Mouse (Mus musculus) mature B cell (primary cell): Measurements from ENCODE around the gene Slc10a7.
"Not testable (repeated sequence)": the region's sequence is repeated elsewhere in the genome, so short reads cannot be mapped to it uniquely, and the experiment has no call there.

Experiments used
- in situ Hi-C: fragments of 300-500 bp; cut with MboI; formaldehyde crosslinking; loops from 2 replicates; pipeline ENCODE4 v1.14.3; 2019

Gene Slc10a7

GRCm38 (mm10) chr8:78545153-78545817 lies 36.1 kb downstream of the Slc10a7 start:
- in situ Hi-C loops: not testable (repeated sequence)

GRCm38 (mm10) chr8:78549971-78550751 lies 41.0 kb downstream of the Slc10a7 start:
- in situ Hi-C loops: no loop called here

GRCm38 (mm10) chr8:78550752-78551134 lies 41.6 kb downstream of the Slc10a7 start:
- in situ Hi-C loops: no loop called here

- in situ Hi-C loops: no loop called here
These were observed 46.7 kb downstream of the Slc10a7 start for GRCm38 (mm10) chr8:78555817-78556216.

- in situ Hi-C loops: no loop called here
These were observed 47.8 kb downstream of the Slc10a7 start for GRCm38 (mm10) chr8:78556773-78557434.

- in situ Hi-C loops: no loop called here
These were observed 52.5 kb downstream of the Slc10a7 start for GRCm38 (mm10) chr8:78561620-78562019.

GRCm38 (mm10) chr8:78563466-78564058 lies 54.4 kb downstream of the Slc10a7 start:
- in situ Hi-C loops: no loop called here

GRCm38 (mm10) chr8:78564200-78564599 lies 55.1 kb downstream of the Slc10a7 start:
- in situ Hi-C loops: no loop called here

- in situ Hi-C loops: no loop called here
These were observed 59.0 kb downstream of the Slc10a7 start for GRCm38 (mm10) chr8:78568196-78568595.

- in situ Hi-C loops: no loop called here
These were observed 62.4 kb downstream of the Slc10a7 start for GRCm38 (mm10) chr8:78571528-78571927.

- in situ Hi-C loops: no loop called here
These were observed 65.1 kb downstream of the Slc10a7 start for GRCm38 (mm10) chr8:78574207-78574606.

- in situ Hi-C loops: no loop called here
These were observed 68.4 kb downstream of the Slc10a7 start for GRCm38 (mm10) chr8:78577569-78577968.

- in situ Hi-C loops: no loop called here
These were observed 68.9 kb downstream of the Slc10a7 start for GRCm38 (mm10) chr8:78578036-78578435.

- in situ Hi-C loops: no loop called here
These were observed 75.0 kb downstream of the Slc10a7 start for GRCm38 (mm10) chr8:78584011-78584776.

- in situ Hi-C loops: no loop called here
These were observed 75.7 kb downstream of the Slc10a7 start for GRCm38 (mm10) chr8:78584863-78585262.

- in situ Hi-C loops: no loop called here
These were observed 86.3 kb downstream of the Slc10a7 start for GRCm38 (mm10) chr8:78595481-78595908.

GRCm38 (mm10) chr8:78598237-78598636 lies 89.1 kb downstream of the Slc10a7 start:
- in situ Hi-C loops: no loop called here

GRCm38 (mm10) chr8:78603084-78603483 lies 93.9 kb downstream of the Slc10a7 start:
- in situ Hi-C loops: no loop called here

GRCm38 (mm10) chr8:78604426-78604825 lies 95.3 kb downstream of the Slc10a7 start:
- in situ Hi-C loops: no loop called here

GRCm38 (mm10) chr8:78609301-78609700 lies 100.2 kb downstream of the Slc10a7 start:
- in situ Hi-C loops: no loop called here

GRCm38 (mm10) chr8:78611019-78611418 lies 101.9 kb downstream of the Slc10a7 start:
- in situ Hi-C loops: no loop called here

GRCm38 (mm10) chr8:78622362-78622761 lies 113.2 kb downstream of the Slc10a7 start:
- in situ Hi-C loops: no loop called here
